Mouse (Mus musculus) ovary, adult 18-20 months (tissue): ENCODE results near the gene Fasn.
A peak's percentile ranks its signal among the peaks of the same experiment; 100 is the strongest.
"Not testable (repeated sequence)": the region's sequence is repeated elsewhere in the genome, so short reads cannot be mapped to it uniquely, and the experiment has no call there.

Experiments
- DNase-seq: peaks from one replicate; pipeline ENCODE4 v3.0.0; 2022; ENCODE audit warnings: low spot score, mixed read lengths

Gene Fasn

GRCm38 (mm10) chr11:120798244-120798643, 26.1 kb downstream of the Fasn start:
- no peak for DNase-seq

GRCm38 (mm10) chr11:120796614-120796946, 27.8 kb downstream of the Fasn start:
- no peak for DNase-seq

- peak; percentile 91 for DNase-seq
These were observed 28.4 kb downstream of the Fasn start, which contains the start of gene Dus1l for GRCm38 (mm10) chr11:120795756-120796613. Gene Dus1l (minus strand): TSS chr11:120796403.

GRCm38 (mm10) chr11:120792652-120793051, 31.7 kb downstream of the Fasn start:
- no peak for DNase-seq

GRCm38 (mm10) chr11:120789810-120790209, 34.5 kb downstream of the Fasn start:
- no peak for DNase-seq

GRCm38 (mm10) chr11:120789355-120789754, 35.0 kb downstream of the Fasn start:
- no peak for DNase-seq

GRCm38 (mm10) chr11:120788460-120788859, 35.9 kb downstream of the Fasn start:
- DNase-seq: not testable (repeated sequence)

- no peak for DNase-seq
These were observed 39.2 kb downstream of the Fasn start for GRCm38 (mm10) chr11:120785145-120785544.

GRCm38 (mm10) chr11:120784064-120784791, 40.1 kb downstream of the Fasn start, which contains the start of the genes Rfng and Gps1:
Gene Rfng (minus strand): TSS chr11:120784207.
Gene Gps1 (plus strand): TSS chr11:120784272.
- peak; percentile 68 for DNase-seq

- DNase-seq: no peak
These were observed 40.8 kb downstream of the Fasn start for GRCm38 (mm10) chr11:120783426-120784063.

GRCm38 (mm10) chr11:120781361-120781760, 43.0 kb downstream of the Fasn start:
- not testable (repeated sequence) for DNase-seq

GRCm38 (mm10) chr11:120779876-120780275, 44.5 kb downstream of the Fasn start:
- DNase-seq: no peak

GRCm38 (mm10) chr11:120777123-120777522, 47.2 kb downstream of the Fasn start:
- no peak for DNase-seq

- DNase-seq: peak; percentile 80
These were observed 48.4 kb downstream of the Fasn start for GRCm38 (mm10) chr11:120775774-120776469.

- no peak for DNase-seq
These were observed 50.7 kb downstream of the Fasn start for GRCm38 (mm10) chr11:120773463-120774190.

GRCm38 (mm10) chr11:120772749-120773148, 51.6 kb downstream of the Fasn start:
- no peak for DNase-seq

- no peak for DNase-seq
These were observed 56.1 kb downstream of the Fasn start for GRCm38 (mm10) chr11:120768206-120768605.

- not testable (repeated sequence) for DNase-seq
These were observed 57.3 kb downstream of the Fasn start for GRCm38 (mm10) chr11:120767023-120767422.

GRCm38 (mm10) chr11:120763121-120763999, 61.0 kb downstream of the Fasn start:
- DNase-seq: not testable (repeated sequence)

GRCm38 (mm10) chr11:120762672-120763041, 61.7 kb downstream of the Fasn start, which contains the start of gene Hmga1b:
Gene Hmga1b (plus strand): TSS chr11:120762794.
- not testable (repeated sequence) for DNase-seq
